Mouse (Mus musculus): ENCODE results near the gene Trip6. TPM values are rescaled to one million over a fixed set of nuclear protein-coding genes. Genes with fewer than 3 reads are reported as not detected.
A peak's percentile ranks its signal among the peaks of the same experiment; 100 is the strongest.

Gene Trip6
- total RNA-seq, 2 experiments from 2014 or later, result 5.4 to 6.2 TPM

DNA sequence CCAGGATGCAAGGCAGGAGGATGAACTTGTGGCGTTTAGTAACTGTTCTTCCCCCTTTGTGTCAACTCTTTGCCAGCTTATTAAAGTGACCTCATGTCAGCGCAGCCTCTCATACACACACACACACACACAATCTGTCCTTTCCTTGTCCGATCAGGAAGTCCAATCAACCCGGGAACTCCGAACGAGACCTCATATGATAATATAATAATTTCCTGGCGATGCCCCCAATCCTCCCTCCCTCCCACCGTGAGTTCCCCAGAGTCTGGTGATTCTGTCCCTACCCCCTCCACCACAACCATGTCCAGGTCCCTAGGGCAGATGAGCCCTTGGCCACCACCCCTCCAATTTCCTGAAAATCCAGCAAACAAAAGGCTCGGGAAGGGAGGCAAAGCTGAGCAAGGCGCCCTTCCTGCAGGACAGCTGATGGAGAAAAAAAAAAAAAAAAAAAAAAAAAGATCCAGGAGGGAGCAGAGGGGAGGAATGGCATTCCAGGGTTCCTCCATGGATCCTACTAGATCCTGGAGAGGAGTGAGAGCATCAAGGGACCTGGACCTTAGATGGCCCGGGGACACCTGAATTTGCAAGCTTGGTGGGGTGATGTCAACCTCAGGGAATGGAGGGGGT lies 24.6 kb upstream of the Trip6 start:
- no peak for DNase-seq (ENCODE audit: low spot score in 2 of 2)

DNA sequence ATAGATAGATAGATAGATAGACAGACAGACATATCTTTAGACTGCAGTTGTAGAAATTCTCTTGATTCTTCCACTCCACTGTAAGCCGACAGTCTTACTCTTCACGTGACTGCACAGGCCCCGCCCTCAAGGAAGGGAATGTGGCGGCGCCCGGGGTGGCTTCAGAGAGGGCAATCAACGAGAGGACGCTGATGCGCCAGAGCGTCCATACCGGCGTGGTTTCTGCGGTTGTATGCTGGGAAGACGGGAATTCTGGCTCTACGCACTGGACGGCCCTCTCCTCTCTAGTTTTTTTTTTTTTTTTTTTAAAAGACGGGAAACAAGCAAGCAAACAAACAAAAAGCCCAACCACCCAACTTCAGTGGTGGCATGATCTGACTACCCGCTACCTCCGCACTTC lies 24.1 kb upstream of the Trip6 start:
- peak; percentile 88 to 94 for DNase-seq (ENCODE audit: low spot score in 2 of 2)

DNA sequence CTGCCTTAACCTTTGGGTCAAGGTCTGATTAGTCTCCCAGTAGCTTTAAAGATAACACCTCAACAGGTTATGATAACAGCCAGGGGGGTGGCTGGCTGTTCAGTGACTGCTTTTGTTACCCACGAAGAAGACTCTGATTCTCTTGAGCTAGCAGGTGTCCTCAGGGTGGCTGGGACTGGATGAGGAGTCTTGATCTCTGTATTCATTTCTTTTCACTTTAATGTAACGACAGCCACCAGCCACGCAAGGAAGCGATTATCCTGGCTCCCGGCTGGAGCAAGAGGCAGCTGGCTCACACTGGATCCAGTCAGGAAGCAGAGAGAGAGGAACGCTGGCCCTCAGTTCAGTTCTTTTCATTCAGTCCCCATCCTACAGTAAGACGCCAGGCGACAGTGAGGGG lies 23.0 kb upstream of the Trip6 start:
- DNase-seq (ENCODE audit: low spot score in 2 of 2), result no peak

DNA sequence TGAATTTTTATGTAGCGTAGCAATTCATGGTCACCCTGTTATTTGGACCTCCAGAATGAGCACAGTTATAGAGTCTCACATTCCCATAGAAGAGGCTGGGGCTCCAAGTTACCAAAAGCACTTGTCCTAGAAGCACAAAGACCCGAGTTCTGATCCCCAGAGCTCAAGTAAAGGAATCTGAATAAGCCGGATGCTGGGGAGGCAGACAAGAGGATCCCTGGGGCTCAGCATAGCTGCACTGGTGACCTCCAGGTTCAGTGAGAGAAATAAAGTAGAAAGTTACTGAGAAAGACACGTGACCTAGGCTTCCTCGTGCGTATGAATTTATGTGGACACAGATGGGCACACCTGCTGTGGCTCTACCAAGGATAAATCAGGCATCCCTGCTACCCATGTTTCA lies 20.9 kb upstream of the Trip6 start:
- DNase-seq (ENCODE audit: low spot score in 2 of 2), result no peak

DNA sequence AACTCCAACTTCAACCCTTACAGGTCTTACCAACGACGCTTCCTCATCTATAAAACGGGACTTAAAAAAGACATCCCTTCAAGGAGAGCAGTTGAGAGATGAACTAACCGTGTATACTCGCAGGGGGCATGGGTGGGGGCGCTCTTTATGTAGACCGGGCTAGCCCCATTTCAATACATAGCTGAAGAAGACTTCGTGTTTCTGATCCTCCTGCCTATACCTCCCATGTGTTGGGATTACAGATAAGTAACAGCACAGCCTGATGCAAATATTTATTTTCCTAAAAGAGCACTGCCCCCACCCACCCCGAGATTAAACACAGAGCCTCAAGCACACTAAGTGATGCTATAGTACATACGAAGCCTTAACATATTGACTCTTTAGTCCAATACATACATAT lies 20.1 kb upstream of the Trip6 start:
- no peak for DNase-seq (ENCODE audit: low spot score in 2 of 2)

DNA sequence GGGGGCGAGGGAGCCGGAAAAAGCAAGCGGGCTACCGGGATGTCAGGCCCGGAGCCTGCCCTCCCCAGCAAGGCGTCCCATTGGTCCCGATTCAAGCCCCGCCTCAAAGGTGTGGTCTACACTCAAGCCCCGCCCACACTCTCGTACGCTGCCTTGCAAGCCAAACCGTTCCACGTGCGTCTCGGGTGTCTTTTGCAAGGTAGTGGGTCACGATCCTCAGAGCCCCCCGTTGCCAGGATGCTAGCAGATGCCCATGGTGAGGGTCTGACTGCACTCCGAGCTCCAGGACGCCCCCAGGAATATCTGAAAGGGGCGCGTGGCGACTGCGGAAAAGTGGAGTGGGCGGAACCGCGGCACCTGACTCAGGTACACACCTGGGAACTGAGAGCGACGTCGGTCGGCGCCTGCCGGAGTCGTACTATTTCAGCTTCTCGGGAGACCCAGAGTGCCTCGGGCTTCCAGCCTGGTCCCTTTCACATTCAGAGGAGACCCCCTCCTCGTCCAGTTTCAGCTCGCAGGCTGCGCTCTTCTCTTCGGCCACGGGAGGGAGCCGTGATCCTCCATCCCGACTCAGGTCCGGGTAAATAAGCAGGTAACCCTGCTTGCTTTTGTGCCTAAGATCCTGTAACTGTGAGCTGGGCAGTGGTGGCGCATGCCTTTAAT lies 19.4 kb upstream of the Trip6 start, which contains the start of gene Slc12a9:
Gene Slc12a9, minus strand, starts transcription at position 86 of the 663 bp plus-strand sequence.
- peak; percentile 87 to 95 for DNase-seq (ENCODE audit: low spot score in 2 of 2)

DNA sequence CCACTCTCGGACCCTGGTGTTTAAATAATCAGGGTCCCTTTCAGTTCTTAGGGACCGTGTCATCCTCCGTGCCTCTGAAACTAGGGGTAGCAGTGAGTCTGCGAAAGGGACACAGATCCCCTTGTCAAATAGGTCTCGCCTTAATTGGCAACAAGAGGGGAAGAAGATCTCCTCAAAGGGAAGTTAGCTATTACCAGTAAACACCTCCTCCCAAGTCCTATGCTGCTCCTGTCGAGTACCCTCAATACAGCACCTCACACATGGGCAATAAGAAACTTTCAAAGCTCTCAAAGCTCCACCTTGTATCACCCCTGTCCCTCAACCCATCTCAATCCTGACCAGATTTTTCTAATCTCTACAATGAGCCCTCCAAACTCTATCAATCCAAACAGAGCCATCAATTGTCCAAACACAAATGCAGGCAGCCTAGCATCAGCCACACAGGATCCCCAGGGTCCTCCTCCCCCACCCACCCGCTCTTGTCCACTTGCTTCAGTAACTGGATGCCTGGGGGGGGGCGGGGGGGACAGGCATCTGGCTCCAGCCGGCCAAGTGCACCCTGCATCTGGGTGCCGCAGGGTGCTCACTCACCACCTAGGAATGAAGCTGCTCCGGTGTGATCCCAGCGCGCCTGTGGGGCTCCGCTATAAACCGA lies 18.8 kb upstream of the Trip6 start:
- DNase-seq (ENCODE audit: low spot score in 2 of 2), result no peak

DNA sequence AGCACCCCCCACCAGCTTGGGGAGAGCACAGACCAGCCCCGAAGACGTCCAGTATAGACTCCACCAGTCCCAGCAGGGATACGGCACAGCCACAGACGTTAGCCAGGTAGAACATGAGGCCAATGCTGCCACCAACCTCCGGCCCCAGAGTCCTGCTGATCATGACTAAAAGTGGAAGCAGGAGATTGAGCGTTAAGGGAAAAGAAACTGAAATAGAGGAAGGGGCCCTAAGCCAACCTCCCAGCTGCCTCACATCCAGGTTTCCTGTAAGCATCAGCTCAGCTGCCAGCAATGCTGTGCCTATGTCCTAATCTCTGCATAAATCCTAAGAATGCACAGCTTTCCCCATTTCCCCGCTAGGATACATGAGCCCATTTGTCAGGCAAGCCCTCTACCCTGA lies 16.7 kb upstream of the Trip6 start:
- no peak for DNase-seq (ENCODE audit: low spot score in 2 of 2)

DNA sequence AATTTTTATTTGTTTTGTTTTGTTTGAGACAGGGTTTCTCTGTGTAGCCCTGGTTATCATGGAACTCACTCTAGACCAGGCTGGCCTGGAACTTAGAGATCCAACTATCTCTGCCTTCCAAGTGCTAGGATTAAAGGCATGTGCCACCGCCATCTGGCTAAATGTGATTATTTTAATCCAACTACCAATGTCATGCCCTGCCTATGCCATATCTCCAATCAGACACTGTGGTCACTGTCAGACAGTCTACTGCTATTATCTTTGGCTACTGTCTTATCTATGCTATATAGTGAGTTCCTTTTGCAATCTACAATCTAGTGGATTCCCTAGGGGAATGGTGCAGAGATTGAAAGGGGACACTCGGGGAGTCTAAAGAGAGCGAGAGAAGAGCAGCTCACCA lies 6.8 kb upstream of the Trip6 start:
- DNase-seq (ENCODE audit: low spot score in 2 of 2), result no peak

DNA sequence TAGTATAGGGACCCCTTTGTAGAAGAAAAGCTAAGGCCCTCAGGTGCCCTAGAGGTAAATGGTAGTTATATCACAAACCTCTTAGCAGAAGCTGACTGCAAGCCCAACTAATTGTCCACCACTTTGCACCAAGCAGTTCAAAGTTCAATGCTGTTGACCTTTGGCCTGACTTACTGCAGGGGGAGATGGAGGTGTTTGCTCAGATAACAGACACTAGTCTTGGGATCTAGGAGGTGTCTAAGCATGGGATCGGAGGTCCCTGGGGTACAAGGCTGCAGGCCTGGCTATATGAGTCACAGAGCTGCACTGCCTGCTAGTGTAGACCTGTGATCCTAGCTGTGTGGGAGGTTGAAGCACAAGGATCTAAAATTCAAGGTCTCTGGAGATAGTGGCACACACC lies 4.4 kb upstream of the Trip6 start:
- DNase-seq (ENCODE audit: low spot score in 2 of 2), result no peak

DNA sequence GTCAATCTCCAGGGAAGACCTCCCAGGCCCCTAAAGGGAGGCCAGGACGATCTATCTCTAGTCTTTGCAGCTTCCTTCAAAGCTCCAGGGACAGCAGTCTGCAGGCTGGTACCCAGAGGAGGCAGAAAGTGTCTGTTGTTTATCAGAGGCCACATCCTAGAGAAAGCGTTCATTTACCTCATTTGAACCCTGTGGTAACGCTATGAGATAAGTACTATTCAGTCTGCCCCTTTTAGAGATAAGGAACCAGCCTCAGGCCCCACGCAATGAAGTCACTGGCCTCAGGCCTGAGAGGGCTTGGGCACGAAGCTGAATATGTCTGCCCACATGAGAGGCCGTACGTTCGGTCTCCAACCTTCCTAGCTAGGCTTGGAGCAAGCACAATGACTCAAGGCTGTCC lies 3.2 kb upstream of the Trip6 start:
- DNase-seq (ENCODE audit: low spot score in 2 of 2), result no peak

DNA sequence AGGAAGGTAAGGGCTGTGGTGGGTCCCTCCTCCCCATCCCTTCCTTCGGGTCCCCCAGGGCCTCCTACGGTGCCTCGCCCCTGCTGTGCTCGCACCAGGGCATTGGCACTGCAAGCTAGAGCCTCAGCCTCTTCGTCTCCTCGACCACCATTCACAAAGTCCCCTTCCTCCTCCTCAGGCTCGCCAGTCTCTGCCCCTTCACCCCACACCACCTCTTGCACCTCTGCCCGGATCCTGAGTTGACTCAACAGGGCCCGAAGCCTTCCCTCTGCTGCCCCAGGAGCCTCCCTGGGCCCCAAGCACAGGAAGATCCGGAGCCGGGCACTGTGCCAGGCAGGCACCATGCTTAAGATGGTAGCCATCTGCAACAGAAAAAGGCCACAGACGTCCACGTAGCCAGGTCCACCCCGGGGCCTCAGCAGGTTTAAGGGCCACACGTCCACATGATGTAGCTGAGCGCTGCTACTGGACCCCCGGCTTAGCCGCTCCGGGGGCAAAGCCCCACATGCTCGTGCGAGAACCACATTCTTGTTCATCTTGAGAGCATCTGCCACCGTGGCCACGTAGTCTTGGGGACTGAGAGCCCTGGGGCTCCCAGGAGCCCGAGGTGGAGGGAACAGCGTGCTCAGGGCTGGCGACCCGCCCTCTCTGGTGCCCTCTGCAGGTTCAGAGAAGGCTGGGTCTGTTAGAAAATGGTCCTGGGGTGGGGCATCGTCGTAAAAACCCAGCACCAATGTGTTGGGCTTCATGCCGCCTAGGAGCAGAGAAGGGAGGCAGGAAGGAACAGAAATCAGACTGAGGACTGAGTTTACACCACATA lies 1.1 kb upstream of the Trip6 start:
- DNase-seq (ENCODE audit: low spot score in 2 of 2), result no peak

DNA sequence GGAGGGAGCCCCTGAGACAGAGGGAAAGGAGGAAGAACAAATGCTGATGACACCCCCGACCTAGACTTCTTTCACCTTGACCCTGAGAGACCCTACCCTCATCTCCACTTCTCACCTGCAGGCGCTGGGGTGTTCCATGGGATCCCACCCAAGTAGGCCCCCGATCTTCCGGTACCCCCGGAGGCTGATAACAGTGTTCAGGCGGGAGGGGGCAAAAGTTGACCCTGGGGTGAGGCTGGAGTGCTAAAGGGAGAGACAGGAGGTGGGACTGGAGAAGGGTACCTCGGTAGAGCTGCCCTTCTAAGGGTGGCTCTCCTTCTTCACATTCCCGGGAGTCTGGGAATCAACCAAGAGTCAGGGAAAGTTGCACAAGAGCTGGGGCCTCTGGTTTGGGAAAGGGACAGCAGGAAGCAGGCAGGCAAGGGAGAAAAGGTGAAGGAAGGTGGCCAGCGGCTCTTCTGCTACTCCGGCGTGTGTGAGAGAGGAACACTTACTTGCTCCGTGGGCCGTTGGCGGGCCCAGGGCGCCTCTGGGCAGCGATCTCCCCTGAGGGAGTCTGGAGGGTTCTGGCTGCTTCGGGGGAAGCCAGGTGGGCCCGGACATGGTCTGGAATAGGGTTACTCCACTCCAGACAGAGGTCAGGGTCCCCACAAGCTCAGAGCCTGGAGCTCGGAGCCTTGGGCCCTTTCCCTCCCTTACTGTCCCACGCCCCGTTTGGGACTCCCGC lies 575 bp downstream of the Trip6 start:
- no peak for DNase-seq (ENCODE audit: low spot score in 2 of 2)

DNA sequence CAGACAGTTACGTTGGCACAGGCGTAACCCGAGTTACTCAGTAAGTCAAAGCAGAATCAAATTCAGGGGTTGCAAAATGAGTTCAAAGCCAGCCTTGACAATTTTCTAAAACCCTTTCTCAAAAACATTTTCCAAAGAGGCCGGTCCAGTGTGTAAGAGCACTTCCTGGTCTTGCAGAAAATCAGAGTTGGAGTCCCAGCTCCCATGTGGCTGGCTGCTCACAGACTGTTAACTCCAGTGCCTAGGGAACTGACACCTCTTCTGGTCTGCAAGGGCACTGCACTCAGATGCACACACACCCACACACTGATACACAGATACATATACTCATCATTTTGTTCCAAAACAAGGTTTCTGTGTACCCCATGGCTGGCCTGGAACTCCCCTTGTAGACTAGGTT lies 5.8 kb downstream of the Trip6 start:
- DNase-seq (ENCODE audit: low spot score in 2 of 2), result no peak

DNA sequence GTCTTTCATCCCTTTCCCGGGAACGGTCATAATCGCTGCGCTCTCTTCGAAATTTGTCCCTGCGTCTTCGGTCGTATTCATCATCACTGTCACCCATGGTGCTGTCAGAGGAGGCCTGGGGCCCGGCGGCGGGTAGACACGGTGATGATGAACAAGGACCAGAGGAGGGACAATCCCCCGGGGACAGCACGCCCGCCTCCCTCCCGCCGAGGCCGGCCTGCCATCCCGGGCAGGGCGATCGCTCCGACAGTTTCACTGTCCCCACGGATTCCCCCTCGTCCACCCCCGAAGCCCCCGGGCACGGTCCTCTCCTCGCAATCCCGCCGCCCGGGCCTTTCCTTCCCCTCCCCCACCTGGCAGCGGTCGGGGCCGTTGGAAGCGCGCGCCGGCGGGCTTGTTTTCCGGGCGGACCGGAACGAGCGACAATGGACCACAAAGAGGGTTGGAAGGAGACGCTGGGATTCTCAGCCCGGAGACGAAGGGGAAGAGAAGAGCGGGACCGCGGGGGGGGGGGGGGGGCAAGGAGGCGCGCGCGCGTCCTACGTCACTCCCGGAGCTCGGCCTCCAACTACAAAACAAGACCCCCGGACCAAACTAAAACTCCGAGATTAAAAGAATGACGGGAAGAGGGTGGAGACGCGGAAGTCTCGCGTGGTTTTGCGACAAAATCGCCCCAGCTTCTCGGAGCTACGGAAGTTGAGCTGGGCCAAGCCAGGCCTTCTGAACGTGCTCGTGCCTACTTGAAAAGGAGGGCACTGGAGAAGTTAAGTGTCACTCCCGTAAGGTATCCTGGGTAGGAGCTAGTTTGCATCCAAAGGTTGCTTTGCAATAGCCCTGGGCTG lies 6.9 kb downstream of the Trip6 start, which contains the start of gene Srrt:
Gene Srrt, minus strand, starts transcription at position 604 of the 842 bp plus-strand sequence.
- DNase-seq (ENCODE audit: low spot score in 2 of 2), result peak; percentile 92 to 94

DNA sequence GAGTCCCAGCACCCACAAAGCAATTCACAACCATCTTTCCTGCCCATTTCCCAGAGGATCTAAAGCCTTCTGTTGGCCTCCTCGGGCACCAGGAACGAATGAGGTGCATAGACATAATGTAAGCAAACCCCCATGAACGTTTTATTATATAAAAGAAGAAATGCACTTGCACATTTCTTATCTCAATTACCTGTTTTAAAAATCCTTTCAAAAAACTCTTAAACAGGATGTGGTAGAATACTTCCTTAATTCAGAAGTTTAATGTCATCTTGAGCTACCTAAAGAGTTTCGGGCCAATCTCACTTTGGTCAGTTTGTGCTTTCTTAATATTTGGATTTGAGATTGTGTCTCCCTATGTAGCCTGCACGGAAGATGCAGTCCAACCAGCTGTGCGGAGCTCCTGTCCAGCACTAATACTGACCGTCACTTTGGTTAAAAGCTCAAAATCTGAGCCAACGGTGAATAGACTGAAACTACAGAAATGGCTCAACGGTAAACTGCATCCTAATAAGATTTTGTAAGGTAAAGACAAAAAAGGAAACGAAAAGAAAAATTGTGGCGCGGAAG lies 7.7 kb downstream of the Trip6 start:
- no peak for DNase-seq (ENCODE audit: low spot score in 2 of 2)

DNA sequence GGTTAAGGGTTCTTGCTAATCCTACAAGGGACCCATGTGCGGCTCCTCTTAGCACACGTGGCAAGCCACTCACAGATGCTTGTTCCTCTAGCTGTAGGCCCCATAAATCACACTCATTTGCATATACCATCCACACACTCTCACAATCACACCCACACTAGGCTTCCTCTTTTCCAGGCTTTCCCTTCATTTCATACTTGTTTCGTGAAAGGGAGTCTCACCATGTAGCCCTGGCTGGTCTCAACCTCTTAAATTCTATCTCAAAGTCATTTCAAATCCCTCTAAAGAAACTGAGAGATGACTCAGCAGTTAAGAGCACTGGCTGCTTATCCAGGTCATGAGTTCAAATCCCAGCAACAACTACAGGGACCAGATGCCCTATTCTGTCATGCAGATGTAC lies 8.4 kb downstream of the Trip6 start:
- DNase-seq (ENCODE audit: low spot score in 2 of 2), result no peak

DNA sequence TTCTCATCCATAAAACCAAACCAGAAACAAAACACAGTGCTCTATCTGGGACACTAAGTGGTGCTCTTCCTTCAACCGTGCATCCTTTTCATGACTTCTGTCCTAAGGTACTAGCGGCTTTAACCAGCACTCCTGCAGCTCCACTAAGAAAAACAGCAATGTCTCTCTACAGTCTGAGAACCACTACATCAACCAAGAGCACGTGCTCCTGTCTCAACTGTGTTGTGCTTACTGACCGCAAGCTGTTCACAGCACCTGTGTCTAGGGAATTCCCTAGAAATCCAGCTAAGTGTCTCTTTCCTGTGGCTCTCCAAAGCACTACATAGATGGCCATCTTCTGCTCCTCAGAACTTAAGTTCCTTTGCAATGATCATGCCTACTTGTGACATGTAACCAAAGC lies 9.4 kb downstream of the Trip6 start:
- no peak for DNase-seq (ENCODE audit: low spot score in 2 of 2)

DNA sequence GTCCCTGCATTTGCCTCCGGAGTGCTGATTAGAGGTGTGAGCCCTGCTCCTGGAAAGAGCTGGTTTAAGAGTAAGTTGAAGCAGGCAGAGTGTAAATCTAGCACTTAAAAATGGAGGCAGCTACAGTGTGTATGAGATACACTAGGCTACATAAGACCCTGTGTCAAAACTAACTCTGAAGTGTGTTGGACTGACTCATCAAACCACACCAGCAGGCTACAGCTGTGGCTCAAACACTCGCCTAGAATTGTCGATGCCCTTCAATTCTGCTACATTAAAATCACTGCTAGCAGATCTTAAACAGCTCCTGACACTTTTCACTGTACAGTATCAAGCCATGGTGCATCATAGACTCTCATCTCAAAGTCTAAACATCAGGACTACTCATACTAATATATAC lies 10.0 kb downstream of the Trip6 start:
- no peak for DNase-seq (ENCODE audit: low spot score in 2 of 2)

DNA sequence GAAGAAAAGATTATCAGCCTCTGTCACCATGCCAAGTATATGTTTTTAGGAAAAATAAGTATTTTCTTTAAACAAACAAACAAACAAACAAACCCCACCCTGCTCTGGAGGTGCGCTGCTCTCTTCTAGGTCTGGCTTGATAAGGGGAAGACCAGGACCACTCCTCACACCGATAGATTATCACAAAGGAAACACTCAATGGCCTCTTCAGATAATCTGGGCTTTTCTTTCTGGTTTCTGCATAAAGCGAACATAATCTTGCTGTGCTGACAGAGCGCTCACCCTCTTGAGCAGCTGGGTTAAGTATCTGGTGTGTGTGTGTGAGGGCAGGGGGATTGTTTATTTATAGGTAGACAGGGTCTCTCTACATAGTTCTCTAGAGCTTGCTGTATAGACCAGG lies 10.6 kb downstream of the Trip6 start:
- no peak for DNase-seq (ENCODE audit: low spot score in 2 of 2)
